Mouse (Mus musculus): Measurements from ENCODE around the gene Cacna1d. TPM values are rescaled to one million over a fixed set of nuclear protein-coding genes. Genes with fewer than 3 reads are reported as not detected.
A peak's percentile ranks its signal among the peaks of the same experiment; 100 is the strongest.

Gene Cacna1d
- polyA plus RNA-seq, 1 experiment from 2014 or later: 9.5 TPM

DNA sequence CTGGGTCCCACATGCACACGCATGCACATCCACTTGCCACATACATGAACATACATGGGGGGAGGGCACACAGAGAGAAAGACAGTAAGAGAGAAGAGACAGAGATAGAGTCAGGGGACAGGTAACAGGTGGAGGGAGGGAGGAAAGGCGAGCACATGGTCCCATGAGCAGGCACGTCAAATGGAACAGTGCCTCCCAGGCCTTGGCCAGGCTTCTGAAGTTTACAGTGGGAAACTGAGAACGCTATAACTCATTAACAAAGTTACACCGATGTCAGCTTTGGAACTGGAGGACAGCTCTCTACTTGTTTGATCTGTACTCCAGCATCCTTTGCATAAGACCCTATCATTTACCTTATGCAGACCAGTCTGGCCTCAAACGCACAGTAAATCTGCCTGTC, 16.8 kb downstream of the Cacna1d start:
- no peaks in the 10 kb centered on the region for H3K36me3 ChIP-seq (ENCODE audit: control insufficient read depth, insufficient read depth, low read length)
- H3K4me1 ChIP-seq (ENCODE audit: control insufficient read depth, insufficient read depth, low read depth, low read length): no peaks in the 10 kb centered on the region
- no peak overlapping the region for H3K9ac ChIP-seq (ENCODE audit: low read depth, low read length)
- H3K27ac ChIP-seq (ENCODE audit: low read depth, low read length): no peak overlapping the region
- no peaks in the 10 kb centered on the region for H3K27me3 ChIP-seq (replicated peaks; ENCODE audit: control insufficient read depth, insufficient read depth, low read length)
- H3K4me3 ChIP-seq (ENCODE audit: low read length): no peak overlapping the region
- no peak overlapping the region for H3K4me2 ChIP-seq (ENCODE audit: low read length)
- no peaks in the 10 kb centered on the region for H3K9me3 ChIP-seq (ENCODE audit: control insufficient read depth, low read length)
- ATAC-seq: no peak
- WGBS: 84% methylated on average over 6 of the region's 6 CpGs

DNA sequence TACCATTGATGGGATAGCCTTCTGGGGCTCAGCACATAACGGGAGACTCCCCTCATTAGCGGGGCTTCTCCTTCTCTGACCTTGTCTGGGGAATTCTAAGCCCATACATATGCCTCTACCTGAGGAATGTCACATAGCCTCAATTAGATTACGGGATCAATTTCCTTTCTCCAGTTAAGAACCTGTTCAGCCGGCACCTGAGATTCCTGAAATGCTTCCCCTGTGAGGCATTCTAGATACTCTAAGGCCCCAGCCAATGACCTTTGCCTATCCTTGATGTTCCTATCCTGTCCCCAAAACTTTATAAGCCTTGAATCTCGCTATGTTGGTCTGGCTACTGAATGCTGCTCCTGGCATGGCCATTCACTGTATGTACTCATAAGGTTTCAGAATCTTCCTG, 17.6 kb downstream of the Cacna1d start:
- H3K4me2 ChIP-seq (ENCODE audit: low read length): no peak overlapping the region
- WGBS: 70% methylated on average over 5 of the region's 5 CpGs
- no peak overlapping the region for H3K9ac ChIP-seq (ENCODE audit: low read depth, low read length)
- no peaks in the 10 kb centered on the region for H3K4me1 ChIP-seq (ENCODE audit: control insufficient read depth, insufficient read depth, low read depth, low read length)
- ATAC-seq: no peak
- H3K9me3 ChIP-seq (ENCODE audit: control insufficient read depth, low read length): no peaks in the 10 kb centered on the region
- no peaks in the 10 kb centered on the region for H3K36me3 ChIP-seq (ENCODE audit: control insufficient read depth, insufficient read depth, low read length)
- no peaks in the 10 kb centered on the region for H3K27me3 ChIP-seq (replicated peaks; ENCODE audit: control insufficient read depth, insufficient read depth, low read length)
- H3K4me3 ChIP-seq (ENCODE audit: low read length): no peak overlapping the region
- H3K27ac ChIP-seq (ENCODE audit: low read depth, low read length): no peak overlapping the region

DNA sequence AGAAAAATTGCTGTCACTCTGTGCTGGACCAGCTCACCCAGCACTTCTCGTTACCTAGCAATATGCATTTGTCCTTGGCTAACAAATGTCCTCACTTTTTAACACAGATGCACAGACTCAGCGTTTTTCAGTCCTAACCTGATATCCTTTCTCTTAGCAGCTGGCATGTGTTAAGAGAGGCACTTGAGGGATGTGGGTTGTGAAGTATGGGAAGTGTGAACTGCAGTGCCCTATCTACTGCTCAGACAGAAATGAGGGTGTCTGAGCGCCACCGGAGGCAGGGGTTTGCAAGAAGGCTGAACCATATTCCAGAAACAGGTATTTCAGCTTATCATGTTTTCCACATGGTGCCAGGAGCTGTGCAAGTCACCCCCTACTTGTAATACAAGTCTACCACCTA, 27.9 kb downstream of the Cacna1d start:
- Histone ChIP-seq H3K9me3 (ENCODE audit: control insufficient read depth, low read length) (no peaks in the 10 kb centered on the region), H3K4me3 (ENCODE audit: low read length) (no peak overlapping the region), H3K4me1 (ENCODE audit: control insufficient read depth, insufficient read depth, low read depth, low read length) (no peaks in the 10 kb centered on the region), H3K4me2 (ENCODE audit: low read length) (no peak overlapping the region), H3K27ac (ENCODE audit: low read depth, low read length) (no peak overlapping the region), H3K36me3 (ENCODE audit: control insufficient read depth, insufficient read depth, low read length) (no peaks in the 10 kb centered on the region), H3K9ac (ENCODE audit: low read depth, low read length) (no peak overlapping the region), H3K27me3 (replicated peaks; ENCODE audit: control insufficient read depth, insufficient read depth, low read length) (peaks cover 3% of the 10 kb centered on the region)
- ATAC-seq: no peak
- WGBS: 87% methylated on average over 4 of the region's 4 CpGs

DNA sequence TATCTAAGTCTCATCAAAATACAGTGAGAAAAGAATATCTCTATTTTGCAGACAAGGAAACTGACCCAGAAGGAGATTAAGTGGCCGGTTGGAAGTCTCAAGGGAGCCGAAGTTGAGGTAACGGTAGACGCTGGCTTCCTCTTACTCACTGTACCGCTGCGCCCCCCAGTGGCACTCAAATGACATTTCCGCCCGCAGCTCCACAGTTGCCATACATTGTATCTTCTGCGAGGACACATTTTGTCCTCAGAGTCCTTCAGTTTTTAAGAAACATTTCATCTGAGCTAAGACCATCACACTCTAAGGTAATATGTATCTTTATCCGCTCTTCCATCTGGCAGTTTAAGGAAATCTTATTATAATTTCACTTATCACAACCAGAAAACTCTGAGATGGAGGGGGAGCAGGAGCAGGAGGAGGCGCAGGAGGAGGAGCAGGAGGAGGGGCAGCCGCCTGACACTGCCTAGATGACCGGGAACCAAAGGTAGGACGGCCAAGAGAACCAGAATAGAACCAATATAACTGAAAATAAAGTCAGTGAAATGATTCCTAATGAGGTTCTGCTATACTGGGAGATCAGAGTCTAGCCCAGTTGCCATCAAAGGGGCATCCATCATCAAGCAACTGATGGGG, 31.2 kb downstream of the Cacna1d start:
- Histone ChIP-seq H3K4me2 (ENCODE audit: low read length) (peak overlapping the region; percentile 32), H3K4me3 (ENCODE audit: low read length) (no peak overlapping the region), H3K9ac (ENCODE audit: low read depth, low read length) (no peak overlapping the region), H3K27me3 (replicated peaks; ENCODE audit: control insufficient read depth, insufficient read depth, low read length) (peaks cover 3% of the 10 kb centered on the region), H3K36me3 (ENCODE audit: control insufficient read depth, insufficient read depth, low read length) (no peaks in the 10 kb centered on the region), H3K4me1 (ENCODE audit: control insufficient read depth, insufficient read depth, low read depth, low read length) (peaks cover 7% of the 10 kb centered on the region), H3K27ac (ENCODE audit: low read depth, low read length) (no peak overlapping the region), H3K9me3 (ENCODE audit: control insufficient read depth, low read length) (no peaks in the 10 kb centered on the region)
- WGBS: 4% methylated on average over 14 of the region's 14 CpGs
- peak; percentile 75 for ATAC-seq

DNA sequence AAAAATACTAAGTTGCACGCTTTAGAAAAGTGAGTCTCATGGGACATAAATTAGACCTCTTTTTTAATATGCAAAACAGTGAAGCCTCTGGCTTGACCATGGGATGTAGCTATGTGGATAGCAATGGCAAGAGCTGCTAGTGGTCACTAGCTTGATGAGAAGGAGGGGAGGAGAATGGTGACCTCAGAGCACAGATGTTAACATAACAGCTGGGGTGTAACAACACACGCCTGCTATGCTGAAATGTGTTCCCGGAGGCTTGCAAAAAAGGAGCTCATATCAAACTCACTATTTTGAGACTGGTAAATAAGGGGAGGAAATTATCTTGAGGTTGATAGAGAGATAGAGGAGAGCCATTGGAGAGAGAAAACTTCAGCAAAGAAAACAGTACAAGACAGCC, 32.4 kb downstream of the Cacna1d start:
- Histone ChIP-seq H3K4me1 (ENCODE audit: control insufficient read depth, insufficient read depth, low read depth, low read length) (peaks cover 7% of the 10 kb centered on the region), H3K4me3 (ENCODE audit: low read length) (no peak overlapping the region), H3K36me3 (ENCODE audit: control insufficient read depth, insufficient read depth, low read length) (no peaks in the 10 kb centered on the region), H3K27ac (ENCODE audit: low read depth, low read length) (no peak overlapping the region), H3K27me3 (replicated peaks; ENCODE audit: control insufficient read depth, insufficient read depth, low read length) (peaks cover 3% of the 10 kb centered on the region), H3K9ac (ENCODE audit: low read depth, low read length) (no peak overlapping the region), H3K4me2 (ENCODE audit: low read length) (no peak overlapping the region), H3K9me3 (ENCODE audit: control insufficient read depth, low read length) (no peaks in the 10 kb centered on the region)
- WGBS: 85% methylated on average over 3 of the region's 3 CpGs
- ATAC-seq: no peak

DNA sequence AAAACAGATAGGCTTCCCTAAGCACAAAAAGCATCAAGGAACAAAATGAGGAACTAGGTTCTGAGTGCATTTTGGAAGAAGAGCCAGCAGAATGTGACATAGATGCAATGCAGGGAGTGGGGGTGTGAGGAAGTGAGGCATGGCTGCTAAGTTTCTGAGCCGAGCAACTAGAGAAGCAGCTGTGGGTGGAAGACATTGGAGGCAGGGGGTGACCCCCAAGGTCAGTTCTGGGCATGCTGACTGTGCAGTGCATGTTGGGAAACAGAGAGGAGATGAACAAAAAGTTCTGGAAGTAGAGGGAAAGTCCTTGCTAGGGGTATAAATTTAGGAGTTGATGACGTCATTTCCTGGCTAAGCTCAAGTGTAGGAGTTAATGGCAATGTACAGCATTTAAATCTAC, 33.4 kb downstream of the Cacna1d start:
- no peak for ATAC-seq
- H3K4me3 ChIP-seq (ENCODE audit: low read length): no peak overlapping the region
- peaks cover 3% of the 10 kb centered on the region for H3K27me3 ChIP-seq (replicated peaks; ENCODE audit: control insufficient read depth, insufficient read depth, low read length)
- H3K36me3 ChIP-seq (ENCODE audit: control insufficient read depth, insufficient read depth, low read length): no peaks in the 10 kb centered on the region
- H3K9ac ChIP-seq (ENCODE audit: low read depth, low read length): no peak overlapping the region
- no peak overlapping the region for H3K27ac ChIP-seq (ENCODE audit: low read depth, low read length)
- H3K9me3 ChIP-seq (ENCODE audit: control insufficient read depth, low read length): no peaks in the 10 kb centered on the region
- 43% methylated on average over 2 of the region's 2 CpGs for WGBS
- H3K4me1 ChIP-seq (ENCODE audit: control insufficient read depth, insufficient read depth, low read depth, low read length): peaks cover 7% of the 10 kb centered on the region
- no peak overlapping the region for H3K4me2 ChIP-seq (ENCODE audit: low read length)

DNA sequence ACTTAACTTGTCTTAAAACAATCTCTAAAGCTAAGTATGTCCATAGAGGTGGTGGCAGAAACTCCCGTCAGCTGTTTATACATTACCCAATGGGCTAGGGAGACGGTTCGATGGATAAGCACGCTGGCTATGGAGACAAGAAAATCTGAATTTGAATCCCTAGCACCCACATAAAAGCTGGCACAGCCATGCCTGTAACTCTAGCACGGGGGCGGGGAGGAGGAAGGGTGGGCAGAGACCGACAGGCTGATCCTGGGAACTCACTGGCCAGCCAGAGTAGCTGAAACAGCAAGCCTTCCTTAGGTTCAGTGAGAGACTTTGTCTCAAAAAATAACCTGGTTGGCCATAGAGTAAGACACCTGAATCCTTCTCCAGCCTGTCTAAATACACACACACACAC, 33.8 kb downstream of the Cacna1d start:
- no peaks in the 10 kb centered on the region for H3K36me3 ChIP-seq (ENCODE audit: control insufficient read depth, insufficient read depth, low read length)
- no peak overlapping the region for H3K27ac ChIP-seq (ENCODE audit: low read depth, low read length)
- H3K4me1 ChIP-seq (ENCODE audit: control insufficient read depth, insufficient read depth, low read depth, low read length): peaks cover 7% of the 10 kb centered on the region
- no peak overlapping the region for H3K4me3 ChIP-seq (ENCODE audit: low read length)
- no peak overlapping the region for H3K9ac ChIP-seq (ENCODE audit: low read depth, low read length)
- H3K9me3 ChIP-seq (ENCODE audit: control insufficient read depth, low read length): no peaks in the 10 kb centered on the region
- peaks cover 3% of the 10 kb centered on the region for H3K27me3 ChIP-seq (replicated peaks; ENCODE audit: control insufficient read depth, insufficient read depth, low read length)
- H3K4me2 ChIP-seq (ENCODE audit: low read length): no peak overlapping the region
- no peak for ATAC-seq
- 59% methylated on average over 7 of the region's 7 CpGs for WGBS

DNA sequence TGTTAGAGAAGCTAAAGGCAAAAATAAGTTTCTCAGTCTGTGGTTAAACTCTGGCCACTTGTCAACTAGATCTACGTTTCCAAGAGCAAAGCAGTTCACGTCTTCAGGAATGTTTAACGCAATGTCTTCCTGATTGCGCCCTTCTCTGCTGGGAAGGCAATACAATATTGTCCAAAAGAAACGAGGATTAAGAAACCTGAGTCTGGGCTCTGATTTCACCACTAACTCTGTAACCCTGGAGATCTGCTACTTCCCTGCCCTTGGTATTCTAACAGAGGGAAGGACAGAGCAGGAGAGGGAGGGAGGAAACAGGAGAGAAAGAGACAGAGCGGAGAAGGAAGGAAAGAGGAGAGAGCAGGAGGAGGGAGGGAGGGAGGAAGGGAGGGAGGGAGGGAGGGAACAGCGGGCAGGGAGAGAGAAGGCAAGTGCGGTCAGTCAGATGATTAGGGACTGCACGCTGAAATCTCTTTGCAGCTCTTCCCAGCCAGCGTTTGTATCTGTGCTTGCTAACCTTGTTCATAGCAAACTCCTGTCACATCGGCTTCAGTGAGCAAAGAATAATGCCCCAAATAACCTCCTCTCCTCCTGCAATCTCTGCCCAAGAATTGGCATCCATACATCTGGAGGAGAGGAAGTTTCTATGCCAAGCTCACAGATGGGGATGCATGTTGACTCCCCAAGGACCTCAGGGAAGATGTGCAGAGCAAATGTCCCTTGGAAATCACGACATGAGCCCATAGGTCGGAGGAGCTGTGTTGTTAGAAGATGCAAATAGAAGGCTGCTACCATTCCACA, 35.3 kb downstream of the Cacna1d start:
- 18% methylated on average over 13 of the region's 13 CpGs for WGBS
- no peak for ATAC-seq
- H3K4me2 ChIP-seq (ENCODE audit: low read length): peak overlapping the region; percentile 43
- peaks cover 3% of the 10 kb centered on the region for H3K27me3 ChIP-seq (replicated peaks; ENCODE audit: control insufficient read depth, insufficient read depth, low read length)
- no peaks in the 10 kb centered on the region for H3K36me3 ChIP-seq (ENCODE audit: control insufficient read depth, insufficient read depth, low read length)
- no peak overlapping the region; the same call in 1 of the 2 replicates for H3K4me3 ChIP-seq (ENCODE audit: low read length)
- H3K4me1 ChIP-seq (ENCODE audit: control insufficient read depth, insufficient read depth, low read depth, low read length): peaks cover 7% of the 10 kb centered on the region
- H3K9ac ChIP-seq (ENCODE audit: low read depth, low read length): peak overlapping the region; percentile 31
- no peaks in the 10 kb centered on the region for H3K9me3 ChIP-seq (ENCODE audit: control insufficient read depth, low read length)
- H3K27ac ChIP-seq (ENCODE audit: low read depth, low read length): 0 out of 2 replicates have a peak overlapping the region, but pooled peaks have one; percentile 17

DNA sequence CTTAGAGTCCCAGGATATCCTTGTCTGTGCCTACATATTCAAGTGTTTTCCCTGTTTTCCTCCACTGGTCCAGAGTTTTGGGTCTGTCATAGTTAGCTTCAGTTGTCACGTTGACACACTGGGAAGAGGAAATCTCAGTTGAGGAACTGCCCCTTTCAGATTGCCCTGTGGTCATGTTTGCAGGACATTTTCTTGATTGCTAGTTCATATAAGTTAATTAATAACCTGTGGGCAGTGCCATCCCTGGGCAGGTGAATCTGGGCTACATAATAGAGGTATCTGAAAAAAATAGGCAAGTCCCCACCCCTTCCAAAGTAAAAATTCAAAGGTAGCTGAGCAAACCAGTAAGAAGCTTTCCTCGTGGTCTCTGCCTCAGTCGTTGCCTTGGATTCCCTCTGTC, 51.3 kb downstream of the Cacna1d start:
- H3K9me3 ChIP-seq (ENCODE audit: control insufficient read depth, low read length): no peaks in the 10 kb centered on the region
- H3K36me3 ChIP-seq (ENCODE audit: control insufficient read depth, insufficient read depth, low read length): no peaks in the 10 kb centered on the region
- no peaks in the 10 kb centered on the region for H3K4me1 ChIP-seq (ENCODE audit: control insufficient read depth, insufficient read depth, low read depth, low read length)
- 82% methylated on average over 3 of the region's 3 CpGs for WGBS
- ATAC-seq: no peak
- no peaks in the 10 kb centered on the region for H3K27me3 ChIP-seq (replicated peaks; ENCODE audit: control insufficient read depth, insufficient read depth, low read length)
- no peak overlapping the region for H3K4me3 ChIP-seq (ENCODE audit: low read length)
- no peak overlapping the region for H3K27ac ChIP-seq (ENCODE audit: low read depth, low read length)
- no peak overlapping the region for H3K9ac ChIP-seq (ENCODE audit: low read depth, low read length)
- H3K4me2 ChIP-seq (ENCODE audit: low read length): no peak overlapping the region
